Mouse (Mus musculus) MEL (cell line): Measurements from ENCODE around the gene Snx18. TPM values are rescaled to one million over a fixed set of nuclear protein-coding genes. Genes with fewer than 3 reads are reported as not detected.

Experiments used
- DNase-seq: peaks from one replicate; pipeline ENCODE4 v3.0.0; 2011; ENCODE audit warnings: low read depth, low spot score
- H3K27ac ChIP-seq: 2 replicates; pipeline ENCODE4 v1.5.1; 2012; ENCODE audit warnings: low read depth, mild to moderate bottlenecking, control low read depth, low read length, moderate library complexity; ENCODE audit not compliant: control insufficient read depth
- H3K27me3 ChIP-seq, 2 experiments: fragments of 150-350 bp in 1 of 2; sonication (generic) in 1 of 2; 2 replicates each; pipeline ENCODE4 v1.6.1; 2012; ENCODE audit warnings: low read length in 2 of 2, mild to moderate bottlenecking in 2 of 2, improper control_type of control experiment in 1 of 2, moderate library complexity in 1 of 2; ENCODE audit not compliant: insufficient read depth in 2 of 2, control insufficient read depth in 1 of 2
- H3K36me3 ChIP-seq, 2 experiments: 2 replicates each; pipeline ENCODE4 v1.6.1; 2012 to 2014; ENCODE audit warnings: low read length in 2 of 2, improper control_type of control experiment in 1 of 2, inconsistent platforms in 1 of 2, mild to moderate bottlenecking in 1 of 2; ENCODE audit not compliant: insufficient read depth in 2 of 2, control insufficient read depth in 1 of 2
- H3K4me1 ChIP-seq, 2 experiments: fragments of 150-350 bp in 1 of 2; sonication (generic) in 1 of 2; 2 replicates each; pipeline ENCODE4 v1.6.1; 2012; ENCODE audit warnings: low read length in 2 of 2, improper control_type of control experiment in 1 of 2, mild to moderate bottlenecking in 1 of 2; ENCODE audit not compliant: insufficient read depth in 2 of 2, control insufficient read depth in 1 of 2
- H3K4me3 ChIP-seq, 2 experiments: fragments of 150-350 bp in 1 of 2; sonication (generic) in 1 of 2; 2 replicates each; pipeline ENCODE4 v1.5.1; 2012; ENCODE audit warnings: low read depth in 2 of 2, low read length in 2 of 2, mild to moderate bottlenecking in 2 of 2, moderate library complexity in 2 of 2, control low read depth in 1 of 2, improper control_type of control experiment in 1 of 2; ENCODE audit not compliant: control insufficient read depth in 1 of 2, insufficient read depth in 1 of 2
- H3K79me2 ChIP-seq: 2 replicates; pipeline ENCODE4 v1.6.1; 2012; ENCODE audit warnings: mild to moderate bottlenecking, low read length, moderate library complexity; ENCODE audit not compliant: control insufficient read depth, poor library complexity, insufficient read depth
- H3K9ac ChIP-seq: 2 replicates; pipeline ENCODE4 v1.6.1; 2012; ENCODE audit warnings: low read depth, mild to moderate bottlenecking, control low read depth, low read length, moderate library complexity; ENCODE audit not compliant: control insufficient read depth, poor library complexity, severe bottlenecking
- H3K9me3 ChIP-seq: fragments of 150-350 bp; sonication (generic); replicated peaks from 2 replicates; pipeline ENCODE4 v1.6.1; 2012; ENCODE audit warnings: mild to moderate bottlenecking, low read length, improper control_type of control experiment, moderate library complexity; ENCODE audit not compliant: insufficient read depth
- CHD2 ChIP-seq: IDR thresholded peaks from 2 replicates; pipeline ENCODE4 v1.6.1; 2011; ENCODE audit warnings: low read length, improper control_type of control experiment
- ELF1 ChIP-seq: IDR thresholded peaks from 2 replicates; pipeline ENCODE4 v1.6.1; 2014; ENCODE audit warnings: low read depth, mild to moderate bottlenecking, inconsistent platforms, low read length, improper control_type of control experiment, moderate library complexity
- EP300 ChIP-seq, 2 experiments: IDR thresholded peaks; 2 replicates each; pipeline ENCODE4 v1.6.1; 2011; ENCODE audit warnings: improper control_type of control experiment in 2 of 2, low read length in 2 of 2, low read depth in 1 of 2, mild to moderate bottlenecking in 1 of 2
- ETS1 ChIP-seq: IDR thresholded peaks from 2 replicates; pipeline ENCODE4 v1.6.1; 2012; ENCODE audit warnings: low read depth, mild to moderate bottlenecking, inconsistent platforms, low read length, improper control_type of control experiment, moderate library complexity
- GATA1 ChIP-seq: IDR thresholded peaks from 2 replicates; pipeline ENCODE4 v1.6.1; 2011; ENCODE audit warnings: low read depth, low read length, improper control_type of control experiment
- JUND ChIP-seq: IDR thresholded peaks from 2 replicates; pipeline ENCODE4 v1.6.1; 2011; ENCODE audit warnings: low read depth, mild to moderate bottlenecking, improper control_type of control experiment, low read length
- KAT2A ChIP-seq: conservative IDR thresholded peaks from 2 replicates; pipeline ENCODE4 v1.6.1; 2012; ENCODE audit warnings: low read depth, low read length, improper control_type of control experiment, inconsistent platforms
- MAFK ChIP-seq: IDR thresholded peaks from 2 replicates; pipeline ENCODE4 v1.6.1; 2011; ENCODE audit warnings: low read depth, mild to moderate bottlenecking, low read length, improper control_type of control experiment, borderline replicate concordance
- MXI1 ChIP-seq: IDR thresholded peaks from 2 replicates; pipeline ENCODE4 v1.6.1; 2011; ENCODE audit warnings: mild to moderate bottlenecking, low read depth, low read length, improper control_type of control experiment
- NELFE ChIP-seq: IDR thresholded peaks from 2 replicates; pipeline ENCODE4 v1.6.1; 2011; ENCODE audit warnings: low read depth, low read length, improper control_type of control experiment
- NRF1 ChIP-seq: IDR thresholded peaks from 2 replicates; pipeline ENCODE4 v1.6.1; 2014; ENCODE audit warnings: low read depth, mild to moderate bottlenecking, inconsistent platforms, low read length, improper control_type of control experiment, moderate library complexity; ENCODE audit not compliant: poor library complexity, insufficient read depth, severe bottlenecking
- POLR2A ChIP-seq, 2 experiments: IDR thresholded peaks; 2 replicates each; pipeline ENCODE4 v1.6.1; 2011 to 2012; ENCODE audit warnings: low read length in 2 of 2, mild to moderate bottlenecking in 2 of 2, control low read depth in 1 of 2, improper control_type of control experiment in 1 of 2, low read depth in 1 of 2, moderate library complexity in 1 of 2; ENCODE audit not compliant: control insufficient read depth in 1 of 2, insufficient read depth in 1 of 2, poor library complexity in 1 of 2
- POLR2AphosphoS2 ChIP-seq: IDR thresholded peaks from 2 replicates; pipeline ENCODE4 v1.6.1; 2011; ENCODE audit warnings: low read length, improper control_type of control experiment
- RCOR1 ChIP-seq: IDR thresholded peaks from 2 replicates; pipeline ENCODE4 v1.6.1; 2012; ENCODE audit warnings: low read depth, mild to moderate bottlenecking, inconsistent platforms, low read length, improper control_type of control experiment
- SIN3A ChIP-seq: IDR thresholded peaks from 2 replicates; pipeline ENCODE4 v1.6.1; 2012; ENCODE audit warnings: low read length, improper control_type of control experiment, inconsistent platforms
- SMC3 ChIP-seq: IDR thresholded peaks from 2 replicates; pipeline ENCODE4 v1.6.1; 2011; ENCODE audit warnings: low read depth, low read length, improper control_type of control experiment
- TAL1 ChIP-seq: IDR thresholded peaks from 2 replicates; pipeline ENCODE4 v1.6.1; 2012; ENCODE audit warnings: mild to moderate bottlenecking, inconsistent platforms, low read length, moderate library complexity, mixed read lengths
- TBP ChIP-seq: IDR thresholded peaks from 2 replicates; pipeline ENCODE4 v1.8.0; 2011; ENCODE audit warnings: low read depth, low read length, improper control_type of control experiment
- UBTF ChIP-seq: IDR thresholded peaks from 2 replicates; pipeline ENCODE4 v1.6.1; 2012; ENCODE audit warnings: low read depth, mild to moderate bottlenecking, inconsistent platforms, low read length, improper control_type of control experiment, moderate library complexity, borderline replicate concordance; ENCODE audit not compliant: insufficient read depth
- USF1 ChIP-seq: IDR thresholded peaks from 2 replicates; pipeline ENCODE4 v1.6.1; 2014; ENCODE audit warnings: low read depth, mild to moderate bottlenecking, inconsistent platforms, low read length, improper control_type of control experiment, moderate library complexity
- USF2 ChIP-seq, 2 experiments: IDR thresholded peaks; 2 replicates each; pipeline ENCODE4 v1.6.1; 2011 to 2012; ENCODE audit warnings: improper control_type of control experiment in 2 of 2, low read length in 2 of 2, borderline replicate concordance in 1 of 2, inconsistent platforms in 1 of 2, low read depth in 1 of 2, mild to moderate bottlenecking in 1 of 2; ENCODE audit not compliant: insufficient read depth in 1 of 2
- ZC3H11A ChIP-seq: IDR thresholded peaks from 2 replicates; pipeline ENCODE4 v1.6.1; 2012; ENCODE audit warnings: low read depth, mild to moderate bottlenecking, inconsistent platforms, low read length, improper control_type of control experiment
- ZKSCAN1 ChIP-seq: IDR thresholded peaks from 2 replicates; pipeline ENCODE4 v1.6.1; 2012; ENCODE audit warnings: low read depth, mild to moderate bottlenecking, inconsistent platforms, low read length, improper control_type of control experiment, moderate library complexity
- ZMIZ1 ChIP-seq: IDR thresholded peaks from 2 replicates; pipeline ENCODE4 v1.6.1; 2012; ENCODE audit warnings: low read depth, mild to moderate bottlenecking, inconsistent platforms, low read length, improper control_type of control experiment, moderate library complexity
- polyA plus RNA-seq, 2 experiments: library from polyadenylated mRNA; stranded (reverse) in 1 of 2; unstranded in 1 of 2; fragments of >175 nt in 1 of 2; fragments of >200 nt in 1 of 2; gene quantifications; 2 replicates each; pipeline versions ENCODE4 v1.2.1 to v1.2.4; 2012; ENCODE audit warnings: low replicate concordance in 2 of 2, low read depth in 1 of 2; ENCODE audit not compliant: insufficient read length in 2 of 2, insufficient read depth in 1 of 2, missing spikeins in 1 of 2
- total RNA-seq: library from RNA; depleted of rRNA; stranded (reverse); fragments of 300-350 nt; gene quantifications from 2 replicates; pipeline ENCODE4 v1.2.3, GENCODE M21; 2012

Gene Snx18
- total and polyA plus RNA-seq, 3 experiments = 7.7 to 8.7 TPM; not detected in 1

- Histone ChIP-seq H3K27me3 (no peaks in the 10 kb centered on the region), H3K27ac (no peak overlapping the region), H3K4me3 (no peak overlapping the region), H3K36me3 (no peaks in the 10 kb centered on the region), H3K4me1 (no peaks in the 10 kb centered on the region), H3K9me3 (no peaks in the 10 kb centered on the region), H3K79me2 (peaks cover 24% of the 10 kb centered on the region), H3K9ac (no peak overlapping the region)
- TF ChIP-seq POLR2AphosphoS2 (no peak), USF2 (IDR thresholded peaks at IDR 0.05; ENCODE audit: borderline replicate concordance in 1 of 2, insufficient read depth in 1 of 2, low read depth in 1 of 2, low read length in 2 of 2) (no peak), POLR2A (IDR thresholded peaks at IDR 0.05; ENCODE audit: control insufficient read depth in 1 of 2, insufficient read depth in 1 of 2, low read depth in 1 of 2, low read length in 2 of 2, poor library complexity in 1 of 2) (no peak), NELFE (no peak), ZC3H11A (no peak), RCOR1 (no peak), GATA1 (no peak), ELF1 (no peak), SMC3 (no peak), EP300 (IDR thresholded peaks at IDR 0.05; ENCODE audit: low read depth in 1 of 2, low read length in 2 of 2) (no peak), SIN3A (no peak), ETS1 (no peak), CHD2 (no peak), TBP (no peak), USF1 (no peak), JUND (no peak)
- no peak for DNase-seq
Observed at GRCm38 (mm10) chr13:113602882-113603342, 15.5 kb downstream of the Snx18 start.

- Histone ChIP-seq H3K79me2 (peaks cover 22% of the 10 kb centered on the region), H3K27me3 (no peaks in the 10 kb centered on the region), H3K9me3 (no peaks in the 10 kb centered on the region), H3K27ac (no peak overlapping the region), H3K36me3 (no peaks in the 10 kb centered on the region), H3K4me3 (no peak overlapping the region), H3K9ac (no peak overlapping the region), H3K4me1 (no peaks in the 10 kb centered on the region)
- no peak for TF ChIP-seq ZMIZ1
- no peak for TF ChIP-seq UBTF
- TF ChIP-seq MXI1 = no peak
- TF ChIP-seq JUND = no peak
- no peak for TF ChIP-seq TAL1
- TF ChIP-seq CHD2 = no peak
- no peak for TF ChIP-seq ETS1
- no peak for TF ChIP-seq USF2 (IDR thresholded peaks at IDR 0.05; ENCODE audit: borderline replicate concordance in 1 of 2, insufficient read depth in 1 of 2, low read depth in 1 of 2, low read length in 2 of 2)
- no peak for TF ChIP-seq ZKSCAN1
- no peak for TF ChIP-seq USF1
- TF ChIP-seq NRF1 = no peak
- no peak for TF ChIP-seq KAT2A
- TF ChIP-seq ELF1 = no peak
- TF ChIP-seq NELFE = no peak
- no peak for TF ChIP-seq MAFK
- DNase-seq = no peak
Observed at GRCm38 (mm10) chr13:113601831-113602604, 16.3 kb downstream of the Snx18 start.
